Mouse (Mus musculus): ENCODE measurements around the gene Mta2.

DNA sequence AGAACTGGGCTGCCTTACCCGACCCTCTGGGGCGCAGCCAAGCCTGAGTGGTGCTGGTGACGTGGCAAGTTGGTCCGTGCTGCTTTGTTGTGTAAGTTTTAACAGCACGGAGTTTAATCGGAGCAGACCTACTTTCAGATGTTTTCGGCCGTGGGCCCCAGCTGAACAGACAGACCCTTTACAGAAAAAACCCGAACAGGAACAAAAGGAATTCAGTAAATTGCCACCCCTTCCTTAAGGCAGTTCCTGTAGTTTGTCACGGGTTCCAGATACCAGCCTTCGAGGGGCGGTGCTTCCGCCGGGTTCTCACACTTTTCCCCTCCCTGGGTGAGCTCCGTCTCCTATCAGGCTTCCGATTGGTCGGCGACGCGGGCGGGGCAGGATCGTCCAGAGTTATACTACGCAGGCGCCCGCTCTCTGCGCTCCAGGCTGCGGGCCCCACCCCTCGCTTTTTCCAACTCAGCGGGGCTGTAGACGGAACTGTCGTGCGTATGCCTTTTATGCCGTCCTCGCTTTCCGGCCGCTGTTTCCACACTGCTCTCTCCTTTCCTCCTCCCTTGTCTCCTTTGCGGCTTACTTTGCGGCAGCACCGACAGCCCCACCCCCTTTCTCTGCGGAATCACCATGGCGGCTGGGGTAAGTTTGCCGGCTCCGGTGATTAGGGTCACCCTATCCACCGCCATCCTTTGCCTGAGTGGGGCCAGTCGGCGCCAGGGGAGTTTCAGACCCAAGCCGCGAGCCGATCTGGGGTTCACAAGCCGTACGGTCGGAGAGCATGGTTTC, 25.1 kb downstream of the Mta2 start, which contains the start of gene Eef1g:
- TF ChIP-seq CTCF (IDR thresholded peaks at IDR 0.05) (no peak), EP300 (IDR thresholded peaks at IDR 0.05) (peak; percentile 88)

Data from lung, postnatal 0 days (tissue).